Mouse (Mus musculus) brown adipose tissue, adult 24 weeks (tissue): ENCODE data around the gene Shld1. TPM values are rescaled to one million over a fixed set of nuclear protein-coding genes. Genes with fewer than 3 reads are reported as not detected.

Source experiments
- H3K27ac ChIP-seq: fragments of 200-500 bp; replicated peaks from 2 replicates; pipeline ENCODE4 v1.5.1; 2012; ENCODE audit warnings: low read depth, mild to moderate bottlenecking, low read length
- H3K4me1 ChIP-seq: fragments of 200-500 bp; 2 replicates; pipeline ENCODE4 v1.6.1; 2012; ENCODE audit warnings: low read length, mixed read lengths; ENCODE audit not compliant: control insufficient read depth, insufficient read depth, insufficient read length
- H3K4me3 ChIP-seq: fragments of 200-500 bp; 2 replicates; pipeline ENCODE4 v1.5.1; 2012; ENCODE audit warnings: low read depth, mild to moderate bottlenecking, low read length, moderate library complexity; ENCODE audit not compliant: insufficient read depth
- polyA plus RNA-seq: library from polyadenylated mRNA; stranded (reverse); fragments of >200 nt; gene quantifications from 2 replicates; pipeline ENCODE4 v1.2.4, GENCODE M21; 2012; ENCODE audit not compliant: missing spikeins, insufficient read depth, insufficient read length

Shld1 gene
- polyA plus RNA-seq, 1 experiment, result 3.6 TPM

DNA sequence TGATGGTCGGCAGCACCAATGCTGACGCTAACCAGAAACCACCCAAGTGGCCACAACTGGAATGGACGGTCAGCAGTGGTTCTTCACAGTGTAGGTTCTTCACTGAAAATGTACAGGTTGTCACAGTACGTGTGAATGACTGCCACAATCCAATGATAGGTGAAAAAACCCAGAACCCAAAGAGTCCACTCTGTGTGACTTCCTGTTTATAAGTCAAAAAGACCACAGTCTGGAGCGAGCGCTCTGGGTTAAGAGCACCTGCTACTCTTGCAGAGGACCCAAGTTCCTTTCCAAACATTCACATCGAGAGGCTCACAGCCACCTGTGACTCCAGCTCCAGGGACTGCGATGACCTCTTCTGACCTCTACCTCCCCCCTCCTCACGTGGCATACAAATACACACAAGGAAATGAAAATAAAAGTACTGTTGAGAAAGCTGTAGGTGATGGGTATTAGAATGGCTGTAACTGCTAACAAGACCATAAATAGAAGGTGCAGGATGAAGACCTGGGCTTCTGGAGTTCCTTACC lies 38.7 kb downstream of the Shld1 start:
- Histone ChIP-seq H3K4me3 (no peak overlapping the region), H3K4me1 (peaks cover 4% of the 10 kb centered on the region; the same call in 1 of the 2 replicates), H3K27ac (no peak overlapping the region)

DNA sequence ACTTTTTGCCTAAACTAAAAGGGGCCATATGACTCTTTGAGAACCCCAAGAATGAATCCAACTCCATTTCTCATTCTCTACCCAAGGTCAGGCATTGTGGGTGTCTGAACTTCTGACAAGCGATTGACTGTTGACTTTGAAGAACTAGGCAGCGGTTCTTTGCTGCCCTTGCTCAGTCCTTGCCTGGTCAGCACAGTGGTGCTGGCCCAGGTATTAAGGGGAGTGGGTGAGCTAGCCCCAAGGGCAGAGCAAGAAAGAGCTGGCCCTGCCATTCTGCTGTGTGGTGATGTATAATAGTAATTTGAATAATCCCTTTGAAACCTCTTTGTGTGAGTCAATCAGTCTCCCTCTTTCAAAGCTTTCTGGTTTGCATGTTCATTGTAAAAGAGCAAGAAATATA lies 39.4 kb downstream of the Shld1 start:
- no peak overlapping the region for H3K4me3 ChIP-seq
- no peak overlapping the region for H3K27ac ChIP-seq
- 0 out of 2 replicates have a peak, but pooled peaks cover 2% of the 10 kb centered on the region for H3K4me1 ChIP-seq

- H3K4me3 ChIP-seq, result no peak overlapping the region
- H3K27ac ChIP-seq, result no peak overlapping the region
- H3K4me1 ChIP-seq, result no peaks in the 10 kb centered on the region
Observed at GRCm38 (mm10) chr2:132732940-132733339, 46.2 kb downstream of the Shld1 start.

DNA sequence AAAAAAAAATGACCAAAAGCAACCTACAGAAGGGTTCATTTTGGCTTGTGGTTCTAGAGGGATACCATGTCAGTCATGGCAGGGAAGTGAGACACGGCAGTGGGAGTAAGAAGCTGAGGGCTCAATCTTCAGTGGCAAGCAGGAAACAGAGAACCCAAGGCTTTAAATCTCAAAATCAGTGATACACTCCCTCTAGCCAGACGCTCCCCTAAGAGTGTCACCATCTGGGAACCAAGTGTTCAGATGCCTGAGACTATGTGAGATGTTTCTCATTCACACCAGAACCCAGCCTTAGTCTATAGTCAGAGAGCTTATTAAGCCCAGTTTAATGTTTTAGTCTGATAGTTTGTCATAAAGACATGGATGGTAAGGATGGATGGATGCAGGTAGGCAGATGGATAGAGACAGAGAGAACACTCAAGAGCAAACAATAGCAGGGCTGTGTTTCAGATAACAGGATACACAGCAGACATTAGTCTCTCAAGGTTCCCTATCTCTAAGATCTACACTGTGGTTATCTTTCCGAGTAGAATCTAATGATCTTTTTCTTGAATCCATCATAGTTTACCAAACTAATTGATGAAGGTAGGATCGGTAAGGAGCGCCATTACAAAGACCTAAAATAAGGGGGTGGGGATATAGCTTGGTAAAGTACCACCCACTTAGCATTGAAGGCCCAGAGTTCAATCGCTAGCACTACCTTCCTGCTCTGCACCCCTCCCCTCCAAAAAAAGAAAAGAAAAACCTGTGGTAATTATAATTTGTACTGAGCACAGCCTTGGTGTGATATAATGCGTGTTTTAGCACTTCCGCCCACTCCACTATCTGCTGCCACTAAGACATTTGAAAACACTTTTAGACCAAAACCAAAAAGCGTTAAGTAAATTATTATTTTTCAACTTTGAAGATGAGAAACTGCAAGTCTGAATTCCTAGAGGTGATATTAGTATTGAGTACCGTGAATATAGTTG lies 47.2 kb downstream of the Shld1 start:
- no peak overlapping the region for H3K4me3 ChIP-seq
- H3K4me1 ChIP-seq, result no peaks in the 10 kb centered on the region
- no peak overlapping the region for H3K27ac ChIP-seq

- Histone ChIP-seq H3K27ac (no peak overlapping the region), H3K4me3 (no peak overlapping the region), H3K4me1 (no peaks in the 10 kb centered on the region; the same call in 1 of the 2 replicates)
Observed at GRCm38 (mm10) chr2:132738816-132739432, 52.2 kb downstream of the Shld1 start.

- Histone ChIP-seq H3K27ac (no peak overlapping the region), H3K4me3 (no peak overlapping the region), H3K4me1 (peaks cover 2% of the 10 kb centered on the region; the same call in 1 of the 2 replicates)
Observed at GRCm38 (mm10) chr2:132741862-132742347, 55.2 kb downstream of the Shld1 start.

- Histone ChIP-seq H3K4me3 (no peak overlapping the region), H3K27ac (no peak overlapping the region), H3K4me1 (peaks cover 2% of the 10 kb centered on the region; the same call in 1 of the 2 replicates)
Observed at GRCm38 (mm10) chr2:132744866-132745265, 58.1 kb downstream of the Shld1 start.

DNA sequence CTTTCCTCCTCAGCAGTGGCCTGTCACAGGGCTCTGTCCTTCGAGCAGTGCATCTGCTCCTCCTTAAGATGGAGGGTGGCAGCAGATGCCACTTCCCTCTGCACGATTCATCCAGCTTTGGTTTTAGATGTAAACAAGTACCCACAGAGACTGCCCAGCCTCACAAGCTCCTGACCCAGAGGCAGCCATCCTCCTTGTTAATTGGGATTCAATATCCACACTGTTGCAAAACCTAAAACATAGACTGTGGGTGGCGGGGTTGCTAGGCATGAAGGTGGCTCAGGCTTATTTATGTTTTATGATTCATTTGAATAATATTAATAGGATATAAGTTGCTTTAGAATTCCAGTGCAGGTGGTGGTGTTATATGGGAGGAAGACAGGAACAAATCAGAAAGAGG lies 59.4 kb downstream of the Shld1 start:
- no peak overlapping the region for H3K27ac ChIP-seq

DNA sequence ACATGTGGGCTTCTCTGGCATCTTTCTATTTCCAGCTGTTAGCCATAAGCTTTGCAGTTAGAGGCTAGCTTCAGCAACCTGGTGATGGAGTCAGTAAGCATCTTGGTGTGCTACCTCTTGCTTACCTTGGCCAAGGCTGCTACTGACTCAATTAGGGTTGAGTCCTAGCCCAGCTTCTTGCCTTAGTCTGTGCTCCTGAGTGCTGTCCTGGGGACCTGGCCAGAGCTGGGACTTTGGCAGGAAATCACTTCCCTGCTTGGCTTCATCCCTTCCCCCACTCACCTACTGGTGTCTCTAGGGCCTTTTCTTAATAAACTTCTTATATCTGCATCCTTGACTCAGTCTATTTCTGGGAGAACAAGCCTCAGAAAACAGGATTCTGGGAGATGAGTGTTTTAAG lies 64.0 kb downstream of the Shld1 start:
- Histone ChIP-seq H3K27ac (no peak overlapping the region), H3K4me3 (no peak overlapping the region), H3K4me1 (no peaks in the 10 kb centered on the region)

More for the DNA sequence above, 59.4 kb downstream of the Shld1 start:
- Histone ChIP-seq H3K4me1 (peaks cover 2% of the 10 kb centered on the region; the same call in 1 of the 2 replicates), H3K4me3 (no peak overlapping the region)

DNA sequence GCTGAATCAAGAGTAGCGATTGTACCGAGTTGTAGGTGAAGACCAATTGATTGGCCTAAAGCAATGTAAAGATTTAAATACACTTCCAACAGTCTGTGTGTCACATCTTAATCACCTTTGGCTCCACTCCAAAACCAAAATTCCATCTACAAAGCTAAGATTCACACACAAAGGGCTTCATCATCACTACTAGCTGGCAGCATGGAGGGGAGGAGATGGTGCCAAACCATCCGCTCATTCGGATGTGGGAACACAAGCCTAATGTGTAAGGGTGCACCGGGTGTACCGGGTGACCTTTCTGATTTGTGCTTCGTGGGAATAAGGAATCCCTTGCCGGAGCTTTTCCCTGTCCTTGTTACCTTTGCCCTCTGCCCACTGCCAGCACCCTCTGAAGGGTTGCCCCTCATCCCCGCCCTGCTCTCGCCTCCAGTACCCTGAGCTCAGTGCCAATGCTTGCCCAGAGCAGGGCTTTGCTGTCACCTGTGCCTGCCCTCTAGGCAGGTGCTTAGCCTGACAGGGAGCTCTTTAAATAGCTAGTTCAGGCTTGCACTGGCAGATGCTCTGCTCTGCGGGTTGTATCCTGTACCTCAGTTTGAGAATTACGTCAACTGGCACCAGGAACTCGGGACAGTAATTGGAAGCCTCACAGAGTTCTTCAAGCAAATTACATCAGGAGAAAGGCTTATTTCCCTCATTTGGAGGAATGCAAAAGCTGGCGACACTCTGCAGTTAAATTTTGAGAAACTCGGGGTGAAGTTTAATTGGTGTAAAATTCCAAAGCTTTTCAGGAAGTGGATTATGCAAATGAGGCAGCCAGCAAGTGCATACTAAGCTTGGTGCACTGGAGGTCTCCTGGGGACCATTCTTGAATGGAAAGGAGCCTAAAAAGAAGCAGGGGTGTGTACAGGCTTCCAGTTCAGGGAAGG lies 64.7 kb downstream of the Shld1 start:
- Histone ChIP-seq H3K27ac (no peak overlapping the region), H3K4me1 (no peaks in the 10 kb centered on the region), H3K4me3 (no peak overlapping the region)

- no peaks in the 10 kb centered on the region for H3K4me1 ChIP-seq
- H3K4me3 ChIP-seq, result no peak overlapping the region
- H3K27ac ChIP-seq, result no peak overlapping the region
Observed at GRCm38 (mm10) chr2:132752398-132752797, 65.7 kb downstream of the Shld1 start.

DNA sequence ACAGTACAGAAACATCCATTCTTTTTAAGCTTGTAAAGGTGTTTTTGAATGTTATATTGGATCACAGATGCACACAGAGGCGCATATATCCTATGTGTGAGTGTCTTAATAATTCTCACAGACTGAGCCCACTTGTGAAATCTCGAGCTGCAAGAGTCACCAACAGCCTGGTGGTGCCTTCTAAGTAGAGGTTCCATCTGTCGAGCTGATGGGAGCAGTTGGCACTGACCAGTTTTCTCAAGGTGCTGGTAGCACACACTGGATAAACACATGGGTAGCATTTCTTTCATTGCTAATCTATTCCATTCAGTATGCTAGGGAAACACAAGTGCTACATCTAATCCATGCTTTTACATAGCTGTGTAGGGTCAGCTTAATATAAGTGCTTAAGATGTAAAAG lies 66.4 kb downstream of the Shld1 start:
- H3K4me1 ChIP-seq, result no peaks in the 10 kb centered on the region
- no peak overlapping the region for H3K4me3 ChIP-seq
- no peak overlapping the region for H3K27ac ChIP-seq

- Histone ChIP-seq H3K27ac (no peak overlapping the region), H3K4me3 (no peak overlapping the region), H3K4me1 (no peaks in the 10 kb centered on the region)
Observed at GRCm38 (mm10) chr2:132757911-132758310, 71.2 kb downstream of the Shld1 start.

DNA sequence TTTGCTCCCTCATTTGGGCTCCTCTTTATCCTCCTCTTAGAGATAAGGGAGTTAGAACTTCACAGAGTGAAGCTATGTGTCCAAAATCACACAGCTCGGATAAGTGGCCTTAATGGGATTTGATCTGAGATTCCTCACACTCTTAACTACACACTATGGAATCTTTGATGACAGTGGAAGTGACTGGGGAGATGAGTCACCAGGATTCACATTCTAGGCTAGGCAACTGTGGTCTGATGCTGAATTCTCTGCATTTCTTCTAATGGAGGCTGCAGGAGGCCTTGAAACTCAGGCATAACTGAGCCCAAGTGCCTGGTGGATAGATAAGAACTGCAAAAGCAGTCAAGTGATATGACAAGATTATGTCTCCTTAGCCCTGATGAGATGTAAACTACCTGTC lies 84.1 kb downstream of the Shld1 start:
- no peak overlapping the region for H3K27ac ChIP-seq
- H3K4me3 ChIP-seq, result no peak overlapping the region
- H3K4me1 ChIP-seq, result no peaks in the 10 kb centered on the region
